In the genomic region with DNA sequence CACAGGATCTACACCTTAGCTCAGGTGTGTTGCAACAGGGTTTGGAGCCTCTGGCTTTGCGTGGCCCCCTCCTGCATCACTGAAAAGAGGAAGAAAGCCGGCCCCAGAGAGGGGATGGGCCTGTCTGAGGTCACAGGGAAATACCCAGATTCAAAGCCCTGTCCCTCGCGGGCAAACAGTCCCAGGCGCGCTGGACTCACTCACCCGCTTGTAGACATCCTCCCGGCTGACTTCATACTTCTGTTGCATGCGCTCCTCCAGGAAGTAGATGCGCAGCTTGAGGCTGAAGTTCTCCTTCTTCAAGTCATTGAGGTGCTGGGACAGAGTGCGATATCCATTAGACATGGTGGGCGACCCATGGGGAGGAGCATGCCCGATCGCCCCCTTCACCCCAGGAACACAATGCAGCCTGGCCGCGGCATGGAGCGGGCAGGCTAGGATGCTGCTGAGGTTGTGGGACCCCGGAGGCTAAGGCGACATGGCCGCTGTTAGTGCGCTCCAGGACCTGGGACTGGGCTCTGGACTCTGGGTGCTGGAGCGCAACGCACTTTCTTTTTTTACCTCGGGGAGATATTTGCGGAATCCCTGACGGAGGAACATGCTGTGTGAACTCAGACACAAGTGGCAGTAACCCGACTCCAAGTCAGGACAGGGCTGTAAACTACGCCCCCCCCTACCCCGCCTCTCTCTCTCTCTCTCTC, we compare ENCODE assay signal across 8 mouse cellular contexts.
A peak's percentile ranks its signal among the peaks of the same experiment; 100 is the strongest.
DNase-seq lines count a peak whose midpoint lies in the region; ATAC-seq lines count a peak whose summit lies in the region.

No protein-coding gene starts in this region.

- peak overlapping the region; percentile 37 for H3K4me3 ChIP-seq in forebrain, embryonic 15.5 days
- H3K4me3 ChIP-seq in limb, embryonic 13.5 days, result peak overlapping the region; percentile 55
- peak overlapping the region; percentile 28 for H3K4me3 ChIP-seq in midbrain, embryonic 15.5 days

- no peaks in the 10 kb centered on the region for H3K36me3 ChIP-seq in forebrain, embryonic 15.5 days
- no peaks in the 10 kb centered on the region for H3K36me3 ChIP-seq in limb, embryonic 13.5 days
- no peaks in the 10 kb centered on the region for H3K36me3 ChIP-seq in midbrain, embryonic 15.5 days (replicated peaks)

- DNase-seq in adrenal gland, adult 2 months, result peak; percentile 5
- no peak for DNase-seq in adrenal gland, postnatal 25 days
- peak; percentile 3 for DNase-seq in thymus, postnatal 0 days (ENCODE audit: low spot score)
- no peak for DNase-seq in adrenal gland, postnatal 10 days

- no peak overlapping the region for H3K27ac ChIP-seq in forebrain, embryonic 15.5 days (replicated peaks)
- H3K27ac ChIP-seq in limb, embryonic 13.5 days, result no peak overlapping the region
- H3K27ac ChIP-seq in midbrain, embryonic 15.5 days, result no peak overlapping the region

- peak overlapping the region; percentile 69 for H3K4me2 ChIP-seq in forebrain, embryonic 15.5 days (replicated peaks)
- H3K4me2 ChIP-seq in limb, embryonic 13.5 days (replicated peaks), result peak overlapping the region; percentile 93
- peak overlapping the region; percentile 56 for H3K4me2 ChIP-seq in midbrain, embryonic 15.5 days

- no peaks in the 10 kb centered on the region for H3K9me3 ChIP-seq in forebrain, embryonic 15.5 days
- H3K9me3 ChIP-seq in limb, embryonic 13.5 days, result no peaks in the 10 kb centered on the region
- no peaks in the 10 kb centered on the region for H3K9me3 ChIP-seq in midbrain, embryonic 15.5 days

- 1% methylated on average over 29 of the region's 29 CpGs for WGBS in forebrain, embryonic 15.5 days
- under 1% methylated on average over 29 of the region's 29 CpGs for WGBS in limb, embryonic 13.5 days
- WGBS in midbrain, embryonic 15.5 days, result 2% methylated on average over 28 of the region's 29 CpGs

- peaks cover 9% of the 10 kb centered on the region for H3K4me1 ChIP-seq in forebrain, embryonic 15.5 days
- H3K4me1 ChIP-seq in limb, embryonic 13.5 days, result peaks cover 24% of the 10 kb centered on the region
- H3K4me1 ChIP-seq in midbrain, embryonic 15.5 days, result peaks cover 6% of the 10 kb centered on the region

- H3K9ac ChIP-seq in forebrain, embryonic 15.5 days (replicated peaks), result peak overlapping the region; percentile 29; the same call in 1 of the 2 replicates
- peak overlapping the region; percentile 56 for H3K9ac ChIP-seq in limb, embryonic 13.5 days
- H3K9ac ChIP-seq in midbrain, embryonic 15.5 days, result no peak overlapping the region

- peak; percentile 41; the same call in 1 of the 2 replicates for ATAC-seq in forebrain, embryonic 15.5 days (replicated peaks)
- peak; percentile 87 to 93 for ATAC-seq in hematopoietic stem cell, adult 5-6 weeks (replicated peaks in 1 of 2; ENCODE audit: insufficient read depth in 1 of 2, low FRiP score in 2 of 2, low TSS enrichment in 1 of 2, low read depth in 1 of 2, poor library complexity in 2 of 2, severe bottlenecking in 2 of 2)
- ATAC-seq in limb, embryonic 13.5 days (ENCODE audit: low FRiP score, low read depth), result peak; percentile 71
- ATAC-seq in midbrain, embryonic 15.5 days (replicated peaks), result peak; percentile 51; the same call in 1 of the 2 replicates

- peaks cover 8% of the 10 kb centered on the region for H3K27me3 ChIP-seq in forebrain, embryonic 15.5 days
- H3K27me3 ChIP-seq in limb, embryonic 13.5 days, result peaks cover 23% of the 10 kb centered on the region
- H3K27me3 ChIP-seq in midbrain, embryonic 15.5 days (replicated peaks), result peaks cover 20% of the 10 kb centered on the region; the same call in 1 of the 2 replicates

Comparison
In these comparisons a context has a peak if more than half of its experiments do, and no peak if none do; other contexts are left out.
1. DNase-seq: peak in adrenal gland, adult 2 months (single experiment) and thymus, postnatal 0 days (single experiment); none in adrenal gland, postnatal 25 days (single experiment) and adrenal gland, postnatal 10 days (single experiment).
2. Peak in every context shown above with its lines, with median percentiles within 50 percentile points of each other: ATAC-seq, H3K4me2 ChIP-seq and H3K4me3 ChIP-seq.